ENCODE assay signal across 8 mouse cellular contexts in genomic region chr19:24030511-24030870, GRCm38 (mm10). TPM values are rescaled to one million over a fixed set of nuclear protein-coding genes. Genes with fewer than 3 reads are reported as not detected.
DNase-seq lines count a peak whose midpoint lies in the region; ATAC-seq lines count a peak whose summit lies in the region.

No protein-coding gene starts in this region.

- peaks cover 25% of the 10 kb centered on the region for H3K4me1 ChIP-seq in heart, embryonic 12.5 days (replicated peaks)
- H3K4me1 ChIP-seq in midbrain, embryonic 10.5 days: peaks cover 90% of the 10 kb centered on the region
- no peaks in the 10 kb centered on the region; the same call in 1 of the 2 replicates for H3K4me1 ChIP-seq in stomach, embryonic 16.5 days (ENCODE audit: control insufficient read depth, insufficient read depth, low read length)

- H3K27ac ChIP-seq in heart, embryonic 12.5 days (ENCODE audit: poor library complexity, severe bottlenecking): peak overlapping the region; percentile 90
- peak overlapping the region; percentile 82 for H3K27ac ChIP-seq in midbrain, embryonic 10.5 days (replicated peaks)
- H3K27ac ChIP-seq in stomach, embryonic 16.5 days (ENCODE audit: low read length): no peak overlapping the region

- ATAC-seq in heart, embryonic 12.5 days (ENCODE audit: insufficient number of reproducible peaks, low FRiP score): peak; percentile 56
- peak; percentile 68 for ATAC-seq in stomach, embryonic 16.5 days (ENCODE audit: insufficient read depth, low FRiP score)

- peak; percentile 44 to 49 for DNase-seq in lung, adult 18-20 months
- DNase-seq in lung, postnatal 4 days: no peak
- peak; percentile 12 for DNase-seq in embryo, embryonic 10 days (ENCODE audit: low spot score)
- peak; percentile 44 to 51 for DNase-seq in kidney, postnatal 4 days
- peak; percentile 42 for DNase-seq in midbrain, embryonic 10.5 days (ENCODE audit: low spot score)
- DNase-seq in adipocyte (ENCODE audit: low spot score): no peak

- no peaks in the 10 kb centered on the region for H3K36me3 ChIP-seq in heart, embryonic 12.5 days
- H3K36me3 ChIP-seq in midbrain, embryonic 10.5 days: no peaks in the 10 kb centered on the region
- H3K36me3 ChIP-seq in stomach, embryonic 16.5 days (ENCODE audit: control insufficient read depth, insufficient read depth, low read length): no peaks in the 10 kb centered on the region

- H3K4me2 ChIP-seq in heart, embryonic 12.5 days: peak overlapping the region; percentile 67
- peak overlapping the region; percentile 73 for H3K4me2 ChIP-seq in stomach, embryonic 16.5 days (ENCODE audit: low read depth, low read length)

- 0 out of 2 replicates have a peak, but pooled peaks cover 2% of the 10 kb centered on the region for H3K27me3 ChIP-seq in heart, embryonic 12.5 days (replicated peaks)
- peaks cover 55% of the 10 kb centered on the region for H3K27me3 ChIP-seq in midbrain, embryonic 10.5 days (ENCODE audit: low read depth, poor library complexity, severe bottlenecking)
- H3K27me3 ChIP-seq in stomach, embryonic 16.5 days (ENCODE audit: control insufficient read depth, insufficient read depth, low read length): peaks cover 22% of the 10 kb centered on the region

- no peaks in the 10 kb centered on the region for H3K9me3 ChIP-seq in heart, embryonic 12.5 days (replicated peaks)
- no peaks in the 10 kb centered on the region for H3K9me3 ChIP-seq in midbrain, embryonic 10.5 days (replicated peaks)
- H3K9me3 ChIP-seq in stomach, embryonic 16.5 days (replicated peaks; ENCODE audit: control insufficient read depth, low read length): no peaks in the 10 kb centered on the region

- peak overlapping the region; percentile 76 for H3K4me3 ChIP-seq in heart, embryonic 12.5 days
- peak overlapping the region; percentile 64 for H3K4me3 ChIP-seq in midbrain, embryonic 10.5 days
- H3K4me3 ChIP-seq in stomach, embryonic 16.5 days (replicated peaks; ENCODE audit: low read length): peak overlapping the region; percentile 62

- WGBS in heart, embryonic 12.5 days: 29% methylated on average over 49 of the region's 49 CpGs
- WGBS in midbrain, embryonic 10.5 days: 6% methylated on average over 49 of the region's 49 CpGs
- WGBS in stomach, embryonic 16.5 days: under 1% methylated on average over 42 of the region's 49 CpGs

- peak overlapping the region; percentile 92 for H3K9ac ChIP-seq in heart, embryonic 12.5 days
- H3K9ac ChIP-seq in stomach, embryonic 16.5 days (ENCODE audit: low read length): peak overlapping the region; percentile 85

RNA-seq across cellular contexts. Expression of gene Fam189a2, which starts 0.3 kb away (rescaled TPM):
- polyA plus RNA-seq in heart, embryonic 12.5 days (2016; fragmentation: Nextera tagmentation; extraction: Ambion mirVana): 4.6 and 4.8 TPM in 2 replicates
- polyA plus RNA-seq in midbrain, embryonic 10.5 days (2016; fragmentation: Nextera tagmentation; extraction: Ambion mirVana): 0.95 and 1.1 TPM in 2 replicates
- polyA plus RNA-seq in stomach, embryonic 16.5 days (2015; fragmentation: Nextera tagmentation; extraction: Ambion mirVana): 0.47 and 0.75 TPM in 2 replicates

Comparison
In these comparisons a context has a peak if more than half of its experiments do, and no peak if none do; other contexts are left out.
1. DNase-seq: peak in lung, adult 18-20 months (2 of 2), embryo, embryonic 10 days (single experiment), kidney, postnatal 4 days (2 of 2) and midbrain, embryonic 10.5 days (single experiment); none in lung, postnatal 4 days (0 of 2) and adipocyte (single experiment).
2. Peak in every context shown above with its lines, with median percentiles within 50 percentile points of each other: H3K4me3 ChIP-seq.